Mouse (Mus musculus): Measurements from ENCODE around the gene Gm47289.

DNA sequence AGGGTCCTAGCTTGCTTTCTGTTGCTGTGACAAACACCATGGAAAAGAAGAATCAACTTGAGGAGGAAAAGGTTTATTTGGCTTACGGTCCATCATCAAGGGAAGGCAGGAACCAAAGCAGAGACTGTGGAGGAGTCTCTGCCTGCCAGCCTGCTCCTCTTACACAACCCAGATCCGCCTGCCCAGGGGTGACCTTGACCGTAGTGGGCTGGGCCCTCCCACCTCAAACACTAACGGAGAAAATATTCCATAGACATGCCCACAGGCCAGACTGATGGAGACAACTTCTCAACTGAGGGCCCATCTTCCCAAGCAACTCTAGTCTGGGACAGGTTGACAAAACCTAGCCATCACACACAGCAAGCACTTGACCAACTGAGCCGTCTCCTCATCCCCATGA, 16.9 kb upstream of the Gm47289 start:
- TF ChIP-seq POLR2A (IDR thresholded peaks at IDR 0.05; ENCODE audit: extremely low read depth, insufficient read depth, low read length) (no peak), CTCF (IDR thresholded peaks at IDR 0.05; ENCODE audit: low read depth, low read length) (no peak)
